Mouse (Mus musculus): ENCODE results near the gene Tecta.

DNA sequence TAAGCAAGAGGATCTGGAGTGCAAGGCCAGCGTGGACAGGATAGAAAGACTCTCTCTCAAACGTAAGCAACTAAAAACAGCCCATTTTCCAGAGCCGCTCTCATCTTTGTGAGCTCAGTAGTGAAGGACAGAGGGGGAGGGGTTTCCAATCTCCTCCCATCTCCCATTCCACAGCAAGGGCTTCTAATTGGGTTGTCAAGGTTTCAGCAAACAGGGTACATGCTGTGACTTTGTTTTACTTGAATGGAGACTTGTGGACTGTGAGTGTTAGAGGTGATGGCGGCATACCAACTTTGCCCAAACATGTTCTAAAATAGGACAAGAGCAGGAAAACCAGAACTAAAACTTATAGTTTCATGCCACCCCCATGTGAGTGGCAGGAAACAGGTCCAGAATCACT, 39.7 kb upstream of the Tecta start:
- TF ChIP-seq EP300 (IDR thresholded peaks at IDR 0.05; ENCODE audit: insufficient read depth, low read depth, low read length) (no peak), CTCF (IDR thresholded peaks at IDR 0.05; ENCODE audit: low read depth, low read length) (no peak), POLR2A (IDR thresholded peaks at IDR 0.05; ENCODE audit: insufficient read depth, low read length) (no peak)
